Comparison of ENCODE assay signal across 13 mouse cellular contexts in genomic region chr9:75270382-75270781, GRCm38 (mm10). TPM values are rescaled to one million over a fixed set of nuclear protein-coding genes. Genes with fewer than 3 reads are reported as not detected.
"Had no signal": no experiment of that assay in that cellular context is flagged by ENCODE, and none has a peak within 500 bp of the region (broad histone marks: within the 10 kb centered on the region; RNA-seq: fewer than 3 reads in every experiment).

No protein-coding gene starts in this region.

- H3K27me3 ChIP-seq: liver, embryonic 13.5 days; lung, embryonic 15.5 days; midbrain, embryonic 12.5 days; midbrain, embryonic 15.5 days; neural tube, embryonic 13.5 days; stomach, embryonic 15.5 days had no signal

- H3K9ac ChIP-seq: liver, embryonic 13.5 days; lung, embryonic 15.5 days; midbrain, embryonic 12.5 days; midbrain, embryonic 15.5 days; neural tube, embryonic 13.5 days; stomach, embryonic 15.5 days had no signal

- ATAC-seq: midbrain, embryonic 15.5 days had no signal

- H3K36me3 ChIP-seq: liver, embryonic 13.5 days; midbrain, embryonic 12.5 days; midbrain, embryonic 15.5 days; neural tube, embryonic 13.5 days; stomach, embryonic 15.5 days had no signal

- H3K4me3 ChIP-seq: liver, embryonic 13.5 days; lung, embryonic 15.5 days; midbrain, embryonic 12.5 days; midbrain, embryonic 15.5 days; neural tube, embryonic 13.5 days; stomach, embryonic 15.5 days had no signal

- H3K27ac ChIP-seq: liver, embryonic 13.5 days; lung, embryonic 15.5 days; macrophage; midbrain, embryonic 12.5 days; midbrain, embryonic 15.5 days; neural tube, embryonic 13.5 days; stomach, embryonic 15.5 days had no signal

- DNase-seq: kidney, adult 18-20 months; kidney, adult 9 months; kidney, postnatal 14 days; kidney, postnatal 4 days; liver, embryonic 13.5 days; lung, postnatal 10 days; thymus, postnatal 25 days had no signal

- H3K9me3 ChIP-seq: liver, embryonic 13.5 days; lung, embryonic 15.5 days; midbrain, embryonic 12.5 days; midbrain, embryonic 15.5 days; neural tube, embryonic 13.5 days; stomach, embryonic 15.5 days had no signal

- H3K4me1 ChIP-seq: liver, embryonic 13.5 days; lung, embryonic 15.5 days; midbrain, embryonic 12.5 days; midbrain, embryonic 15.5 days; neural tube, embryonic 13.5 days; stomach, embryonic 15.5 days had no signal

- H3K4me2 ChIP-seq: liver, embryonic 13.5 days; lung, embryonic 15.5 days; midbrain, embryonic 12.5 days; midbrain, embryonic 15.5 days; neural tube, embryonic 13.5 days; stomach, embryonic 15.5 days had no signal

RNA-seq across cellular contexts. Expression of gene Myo5c, which starts 38.6 kb away (rescaled TPM):
- polyA plus RNA-seq: macrophage had no signal
